Mouse (Mus musculus) regulatory T cell (primary cell): ENCODE results near the gene Crhr2.

ENCODE experiments used
- in situ Hi-C: fragments of 300-600 bp; cut with MboI, MseI; formaldehyde crosslinking; loops from one replicate; pipeline ENCODE4 v1.15.1; 2025; ENCODE audit warnings: high pct_unique_total_duplicates

Gene Crhr2

GRCm38 (mm10) chr6:55126576-55126975, 6.2 kb downstream of the Crhr2 start:
- in situ Hi-C loops: no loop called here

DNA sequence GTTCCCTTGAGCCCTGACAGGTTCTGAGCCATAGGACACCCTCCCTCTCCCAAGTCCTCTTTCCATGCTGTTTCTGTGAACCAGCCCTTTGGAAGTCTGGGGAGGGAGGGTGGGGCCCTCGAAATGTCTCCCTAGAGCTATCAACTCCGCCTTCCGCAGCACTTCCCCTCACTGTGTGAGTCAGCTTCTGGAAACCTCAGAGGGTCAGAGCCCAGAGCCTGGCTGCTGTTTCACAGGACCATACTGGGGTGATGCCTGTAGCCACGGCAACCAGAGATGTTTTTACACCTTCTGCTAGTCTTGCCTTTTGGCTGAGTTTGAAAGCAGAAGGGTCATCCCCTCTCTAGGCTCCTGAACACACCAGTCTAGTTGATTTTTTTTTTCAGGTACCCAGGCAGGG, 9.8 kb downstream of the Crhr2 start:
- in situ Hi-C loops: no loop called here

- in situ Hi-C loops: no loop called here
Measured at GRCm38 (mm10) chr6:55117325-55118109, 15.3 kb downstream of the Crhr2 start.

DNA sequence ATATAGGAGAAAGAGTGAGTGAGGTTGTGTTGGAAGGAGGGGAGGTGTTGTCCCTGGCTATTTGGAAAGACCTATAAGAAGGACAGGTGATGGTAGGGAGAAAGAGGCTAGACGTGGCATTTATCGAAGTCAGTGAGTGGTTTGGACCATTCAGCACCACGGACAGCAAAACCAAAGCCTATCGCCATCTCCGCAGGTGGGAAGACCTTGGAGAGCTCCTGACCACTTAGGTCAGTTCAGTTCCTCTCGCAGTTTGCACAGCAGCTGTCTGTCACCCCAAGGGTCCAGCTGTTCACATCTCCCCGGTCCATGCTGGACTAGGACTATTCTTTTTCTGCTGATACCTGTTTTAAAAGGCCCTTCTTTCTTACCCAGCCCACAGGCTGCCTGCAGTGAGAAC, 24.5 kb downstream of the Crhr2 start:
- in situ Hi-C loops: no loop called here

DNA sequence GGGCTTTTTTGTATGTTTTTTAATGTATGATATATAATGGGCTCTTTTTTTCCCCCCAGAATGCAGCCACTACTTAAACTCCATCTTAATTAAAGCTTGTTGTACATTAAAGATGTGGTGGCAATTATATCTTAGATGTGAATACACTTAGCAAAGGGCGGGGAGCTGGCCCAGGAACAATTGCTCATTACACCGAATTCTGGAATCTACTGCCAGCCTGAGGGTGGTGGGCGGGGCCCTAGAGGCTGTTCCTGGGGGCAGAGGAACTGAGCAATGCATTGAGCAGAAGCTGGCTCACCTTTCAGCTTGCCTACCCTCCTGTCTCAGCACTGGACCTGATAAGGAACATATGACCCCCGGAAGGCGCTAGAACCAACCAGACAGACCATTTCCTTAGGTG, 34.2 kb downstream of the Crhr2 start:
- in situ Hi-C loops: no loop called here

GRCm38 (mm10) chr6:55098030-55098429, 34.8 kb downstream of the Crhr2 start:
- in situ Hi-C loops: no loop called here

DNA sequence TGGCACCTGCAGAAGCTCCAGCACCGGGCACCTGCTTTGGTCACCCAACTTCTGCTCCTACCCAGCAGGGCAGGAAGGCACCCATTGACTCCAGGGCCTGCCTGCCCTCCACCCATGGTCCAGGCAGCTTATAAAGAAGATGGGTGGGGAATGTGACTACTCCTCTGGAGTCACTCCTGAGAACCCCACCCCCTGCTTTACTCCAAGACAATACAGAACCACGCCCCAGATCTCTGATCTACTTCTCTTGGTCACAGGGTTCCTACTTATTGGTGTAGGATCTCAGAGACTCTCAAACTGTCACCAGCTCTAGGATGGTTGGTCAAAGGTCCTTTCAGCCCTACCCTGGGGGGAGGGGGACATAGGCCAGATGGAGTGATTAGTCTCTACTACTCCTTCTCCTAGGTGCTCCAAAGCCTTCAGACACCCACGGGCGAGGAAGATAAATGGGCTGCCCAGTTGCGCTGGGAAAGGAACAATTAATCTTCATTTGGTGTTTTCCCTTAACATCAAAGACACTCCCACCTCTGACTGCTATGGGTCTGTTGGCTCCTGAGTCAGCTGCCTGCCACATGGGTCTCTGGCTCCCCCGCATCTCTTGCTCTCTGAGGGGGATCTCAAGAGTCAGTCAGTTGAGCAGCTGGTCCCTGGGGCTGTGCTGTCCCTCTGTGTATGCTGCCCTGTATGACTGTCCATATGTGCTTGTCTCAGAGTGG, 39.2 kb downstream of the Crhr2 start:
- in situ Hi-C loops: no loop called here

DNA sequence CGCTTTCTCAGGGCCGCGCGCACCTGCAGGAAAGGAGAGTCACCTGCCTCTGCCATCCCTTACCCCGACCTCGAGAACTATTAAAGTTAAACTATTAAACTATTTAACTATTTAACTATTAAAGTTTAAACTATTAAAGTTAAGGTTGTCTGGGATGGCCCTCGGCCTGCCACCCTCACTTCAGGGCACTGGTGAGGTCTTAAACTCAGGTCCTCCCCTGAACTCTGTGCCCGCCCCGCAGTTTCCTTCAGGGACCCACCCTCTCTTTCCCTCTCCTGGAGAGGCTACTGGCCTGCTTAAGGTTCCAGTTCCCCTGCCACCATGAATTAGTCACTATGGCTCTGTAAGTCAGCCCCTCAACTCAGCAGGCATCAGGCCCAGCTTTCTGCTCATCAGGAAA, 41.4 kb downstream of the Crhr2 start:
- in situ Hi-C loops: no loop called here

GRCm38 (mm10) chr6:55090639-55091038, 42.2 kb downstream of the Crhr2 start:
- in situ Hi-C loops: no loop called here

DNA sequence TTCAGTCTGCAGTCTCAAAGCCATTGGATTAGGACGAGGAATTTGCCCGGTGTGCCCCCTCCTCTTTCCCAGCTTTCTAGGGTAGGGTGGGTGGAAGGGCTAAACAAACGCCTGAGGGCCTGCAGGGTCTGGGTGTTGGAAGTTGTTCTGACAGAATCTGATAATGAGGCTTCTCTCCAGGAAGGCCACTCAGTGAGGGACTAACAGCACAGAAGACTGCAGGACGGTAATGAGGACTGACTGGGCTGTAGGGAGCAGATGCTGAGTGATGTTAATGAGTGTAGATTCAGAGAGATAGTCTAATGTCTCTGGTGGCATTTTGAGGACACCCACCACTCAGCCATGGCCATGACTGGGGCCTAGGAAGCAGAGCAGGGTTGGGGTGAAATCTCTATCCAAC, 45.5 kb downstream of the Crhr2 start:
- in situ Hi-C loops: no loop called here

GRCm38 (mm10) chr6:55082261-55083051, 50.4 kb downstream of the Crhr2 start:
- in situ Hi-C loops: no loop called here

DNA sequence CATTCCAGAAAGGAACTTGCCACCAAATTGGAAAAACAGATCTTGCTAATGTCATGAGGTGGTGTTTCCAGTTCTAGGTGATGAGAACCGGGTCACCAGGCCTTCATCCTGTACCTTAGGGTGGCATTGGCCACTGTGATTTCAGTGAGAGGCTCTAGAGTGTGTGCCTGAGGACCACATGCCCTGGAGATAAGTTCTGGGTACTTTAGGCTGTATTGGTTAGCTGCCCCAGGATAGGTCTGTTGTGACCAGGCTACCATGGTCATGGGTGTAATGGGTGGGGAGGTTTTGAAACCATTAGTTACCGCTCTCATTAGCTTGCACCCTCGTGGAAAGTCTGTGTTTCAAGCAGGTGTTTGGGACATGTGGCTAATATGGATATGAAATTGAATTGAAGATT, 51.4 kb downstream of the Crhr2 start:
- in situ Hi-C loops: no loop called here

GRCm38 (mm10) chr6:55076561-55077255, 56.1 kb downstream of the Crhr2 start:
- in situ Hi-C loops: no loop called here

DNA sequence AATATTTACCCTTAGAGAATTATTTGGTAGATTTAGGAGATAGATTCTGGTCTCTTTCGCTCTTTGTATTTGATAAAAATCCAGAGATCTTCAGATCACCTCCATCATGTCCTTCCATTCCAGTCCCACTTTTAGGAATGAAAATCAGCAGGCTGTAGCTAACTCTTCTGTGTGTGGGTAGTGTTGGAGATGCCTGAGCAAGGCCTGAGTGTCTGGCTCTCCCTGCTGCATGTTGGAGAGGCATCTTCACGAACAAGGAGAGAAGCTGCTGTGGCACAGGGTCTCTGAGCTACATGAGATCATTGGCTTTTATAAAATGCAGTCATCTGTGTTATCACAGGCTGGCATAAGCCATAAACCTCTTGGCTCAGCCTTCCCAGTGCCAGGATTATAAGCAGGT, 66.9 kb downstream of the Crhr2 start:
- in situ Hi-C loops: no loop called here

DNA sequence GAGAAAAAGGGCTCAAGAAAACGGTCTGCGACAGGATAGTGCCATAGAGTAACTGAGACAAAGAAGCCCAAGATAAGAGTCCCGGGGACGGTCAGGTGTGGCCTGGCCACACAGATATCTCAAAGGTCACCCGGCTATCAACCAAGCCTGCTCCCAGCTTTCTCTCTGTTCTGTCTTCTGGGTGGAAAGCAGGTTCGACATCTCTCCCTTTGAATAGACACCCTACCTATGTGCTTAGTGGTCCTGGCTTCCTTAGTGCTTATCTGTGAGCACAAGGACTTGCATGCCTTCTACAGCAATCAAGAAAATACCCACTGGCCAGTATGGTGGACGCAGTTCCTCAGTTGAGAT, 68.4 kb downstream of the Crhr2 start:
- in situ Hi-C loops: no loop called here

DNA sequence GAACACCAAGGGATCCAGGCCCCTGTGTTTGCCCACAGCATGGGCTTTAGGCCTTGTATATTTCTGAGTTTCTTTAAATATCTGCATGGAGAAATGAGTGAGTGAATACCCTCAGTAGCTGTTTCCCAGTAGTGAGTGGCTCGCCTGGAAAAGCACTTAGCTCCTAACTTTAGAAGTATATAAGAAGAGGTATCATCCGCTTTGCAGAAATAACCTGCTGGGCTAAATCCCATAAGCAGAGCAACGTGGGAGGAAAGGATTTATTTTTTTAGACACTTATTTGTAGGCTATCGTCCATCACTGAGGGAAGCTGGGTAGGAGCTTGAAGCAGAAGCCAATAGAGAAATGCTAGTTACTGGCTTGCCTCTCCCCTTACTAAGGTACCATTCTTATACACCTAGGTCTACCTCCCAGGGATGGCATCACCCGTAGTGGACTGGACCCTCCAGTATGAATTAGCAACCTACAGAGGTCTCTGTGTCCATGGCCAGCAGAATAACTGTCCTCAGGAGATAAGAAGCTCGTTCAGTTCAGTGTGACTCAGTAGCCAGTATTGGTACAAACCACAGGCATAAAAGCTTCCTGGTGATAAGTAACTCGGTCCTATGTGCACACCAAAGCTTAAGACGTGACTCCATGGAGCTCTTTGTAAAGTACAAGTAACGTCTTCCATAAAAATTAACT, 68.9 kb downstream of the Crhr2 start:
- in situ Hi-C loops: no loop called here

DNA sequence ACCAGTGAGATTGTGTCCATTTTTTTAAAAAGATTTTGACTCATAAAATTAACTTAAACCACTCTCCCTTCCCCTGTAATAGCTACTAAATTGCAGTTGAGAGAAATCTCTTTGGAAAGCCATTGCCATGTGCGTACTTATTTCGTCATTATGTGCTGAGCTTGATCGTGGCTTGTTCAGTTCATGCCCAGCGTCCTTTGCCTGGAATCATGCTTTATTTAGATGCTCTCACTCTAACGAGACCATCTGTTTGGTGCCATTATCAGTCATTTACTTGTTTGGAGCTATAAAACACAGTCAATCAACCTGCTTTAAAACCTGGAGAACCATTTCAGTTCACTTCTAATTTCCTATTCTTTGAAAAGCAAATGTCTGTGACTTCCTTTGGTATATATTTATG, 70.6 kb downstream of the Crhr2 start:
- in situ Hi-C loops: no loop called here

GRCm38 (mm10) chr6:55061328-55061727, 71.5 kb downstream of the Crhr2 start:
- in situ Hi-C loops: no loop called here

- in situ Hi-C loops: no loop called here
Measured at GRCm38 (mm10) chr6:55060241-55060825, 72.5 kb downstream of the Crhr2 start.

- in situ Hi-C loops: no loop called here
Measured at GRCm38 (mm10) chr6:55057427-55057826, 75.4 kb downstream of the Crhr2 start.

DNA sequence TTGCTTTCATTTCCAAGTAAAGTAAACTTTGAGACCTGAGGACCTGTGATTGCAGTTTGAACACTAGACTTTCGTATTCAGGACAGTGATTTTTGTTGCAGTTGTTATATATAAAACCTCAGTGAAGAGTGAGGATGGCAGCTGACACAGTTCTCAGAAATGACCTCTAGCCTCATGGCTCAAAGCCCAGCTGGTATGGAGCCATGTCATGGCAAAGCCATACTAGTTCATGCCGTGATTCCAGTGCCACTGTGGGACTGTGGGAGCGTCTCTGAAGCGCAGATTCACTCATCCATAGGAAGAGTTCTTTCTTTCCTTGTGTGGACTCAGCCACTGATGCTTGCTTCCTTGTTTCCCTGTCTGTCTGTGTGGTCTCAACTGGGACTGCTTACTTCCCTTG, 78.3 kb downstream of the Crhr2 start:
- in situ Hi-C loops: no loop called here
